Mouse (Mus musculus) retina, adult 2 months (tissue): Measurements from ENCODE around the gene Cyp2d10.
"Not testable (repeated sequence)": the region's sequence is repeated elsewhere in the genome, so short reads cannot be mapped to it uniquely, and the experiment has no call there.

Source experiments
- DNase-seq: peaks from one replicate; pipeline ENCODE4 v3.0.0-alpha.2; 2012; ENCODE audit warnings: low read depth, low spot score

The Cyp2d10 gene

DNA sequence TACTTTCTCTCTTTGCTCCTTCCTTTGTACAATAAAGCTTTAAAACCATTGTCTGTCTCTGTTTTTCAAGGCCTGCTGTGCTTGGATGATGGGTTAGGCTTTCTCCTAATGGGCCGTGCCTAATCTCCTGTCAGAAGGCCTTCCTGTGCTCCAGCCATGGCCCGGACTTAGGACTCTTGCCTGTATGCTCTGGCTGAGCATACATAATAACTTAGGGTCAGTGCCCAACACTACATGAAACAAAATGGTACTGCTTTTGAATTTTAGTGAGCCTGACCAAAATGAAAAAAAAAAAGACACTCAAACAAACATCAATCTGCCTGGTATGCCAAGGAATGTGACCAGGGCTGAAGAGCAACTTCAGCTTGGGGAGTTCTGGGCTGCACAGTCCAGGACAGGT is 5.5 kb downstream of the Cyp2d10 start:
- no peak for DNase-seq

DNA sequence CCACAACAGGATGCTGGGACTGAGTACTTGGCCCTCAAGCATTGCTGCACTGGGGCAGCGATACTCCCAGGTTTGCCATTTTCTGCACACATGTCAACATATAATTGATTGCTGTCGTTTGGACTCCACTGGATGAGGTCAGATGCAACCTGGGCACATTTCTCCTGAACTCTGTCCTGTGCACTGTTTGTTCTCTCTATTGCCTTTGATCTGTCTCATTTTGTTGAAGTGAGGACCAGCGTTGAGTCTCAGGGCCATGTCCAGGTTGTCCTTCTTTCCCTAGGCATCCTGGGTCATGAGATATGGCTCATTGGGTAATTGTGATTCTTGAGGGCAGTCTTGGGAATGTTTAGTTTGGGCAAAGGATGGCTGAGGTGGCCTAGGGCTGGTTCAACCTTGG is 11.0 kb downstream of the Cyp2d10 start:
- DNase-seq, result not testable (repeated sequence)

DNA sequence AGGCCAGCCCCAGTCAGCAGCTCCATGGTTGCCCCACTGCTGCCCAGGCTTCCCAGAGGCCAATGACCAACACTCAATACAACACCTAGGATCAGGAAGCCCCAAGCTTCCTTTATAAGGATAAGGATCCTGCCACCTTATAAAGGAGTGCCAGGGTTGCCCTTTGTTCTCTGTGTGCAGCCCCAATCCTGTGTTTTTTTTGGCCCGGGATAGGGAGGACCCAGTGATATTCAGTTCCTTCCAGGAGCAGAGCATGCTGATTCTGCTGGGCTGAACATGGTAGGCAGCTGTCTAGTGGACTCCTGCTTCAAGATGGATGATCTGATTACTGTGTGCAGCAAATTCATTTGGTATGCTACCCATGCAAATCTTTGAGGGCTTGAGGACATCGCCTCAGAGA is 13.1 kb downstream of the Cyp2d10 start, which contains the start of gene Cyp2d11:
TSS of gene Cyp2d11 (minus strand) at position 101 of the 400 bp plus-strand sequence.
- not testable (repeated sequence) for DNase-seq

DNA sequence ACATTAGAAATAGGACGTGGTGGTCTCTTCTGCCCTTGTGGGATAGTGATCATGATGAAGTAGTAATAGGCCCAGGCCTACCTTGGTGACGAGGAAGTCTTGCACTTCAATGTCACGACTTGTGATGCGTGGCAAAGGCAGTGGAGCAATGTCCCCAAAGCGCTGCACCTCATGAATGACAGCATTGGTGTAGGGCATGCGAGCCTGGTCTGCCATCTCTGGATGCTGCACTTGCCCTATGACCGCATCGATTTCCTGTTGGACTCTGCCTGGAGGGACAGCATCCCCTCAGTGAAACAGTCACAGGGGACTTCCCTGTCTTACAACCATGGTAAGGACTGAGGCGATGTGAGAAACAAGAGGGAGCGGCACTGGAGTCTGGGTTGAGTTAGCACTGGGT is 17.1 kb downstream of the Cyp2d10 start:
- not testable (repeated sequence) for DNase-seq

DNA sequence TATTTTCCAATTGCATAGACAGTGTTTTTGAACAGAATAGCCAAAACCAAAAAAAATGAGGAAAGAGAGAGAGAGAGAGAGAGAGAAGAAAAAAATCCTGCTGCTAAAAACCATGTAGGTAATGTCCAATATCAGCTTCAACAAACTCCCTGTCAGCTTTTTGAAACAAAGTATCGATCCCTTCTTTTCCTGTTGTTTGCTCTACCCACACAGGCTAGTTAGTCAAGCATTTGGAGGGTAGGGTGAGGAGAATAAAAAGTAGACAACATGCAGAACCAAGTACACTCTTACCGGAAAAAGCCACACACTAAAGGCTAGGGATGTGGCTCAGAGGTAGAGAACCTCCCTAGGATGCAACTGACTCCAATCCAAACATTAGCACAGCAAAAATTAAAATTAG is 21.3 kb downstream of the Cyp2d10 start:
- no peak for DNase-seq

DNA sequence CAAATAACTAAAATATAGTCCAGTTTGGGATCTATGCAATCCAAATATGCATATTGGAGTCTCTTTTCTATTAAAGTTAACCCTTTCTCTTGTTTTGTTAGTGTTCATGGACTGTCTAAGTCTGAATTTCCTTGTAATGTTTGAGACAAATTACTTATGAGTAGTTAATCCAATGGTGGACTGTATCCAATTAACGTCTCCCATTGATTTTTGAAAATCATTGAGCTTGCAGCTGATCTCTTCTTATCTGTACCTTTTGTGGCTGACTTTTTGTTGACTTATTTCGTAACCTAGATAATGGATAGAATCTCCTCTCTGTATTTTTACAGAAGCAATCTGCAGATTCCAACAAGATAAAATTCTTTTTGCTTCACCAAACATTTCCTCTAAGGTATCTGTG is 24.6 kb downstream of the Cyp2d10 start:
- DNase-seq, result no peak

DNA sequence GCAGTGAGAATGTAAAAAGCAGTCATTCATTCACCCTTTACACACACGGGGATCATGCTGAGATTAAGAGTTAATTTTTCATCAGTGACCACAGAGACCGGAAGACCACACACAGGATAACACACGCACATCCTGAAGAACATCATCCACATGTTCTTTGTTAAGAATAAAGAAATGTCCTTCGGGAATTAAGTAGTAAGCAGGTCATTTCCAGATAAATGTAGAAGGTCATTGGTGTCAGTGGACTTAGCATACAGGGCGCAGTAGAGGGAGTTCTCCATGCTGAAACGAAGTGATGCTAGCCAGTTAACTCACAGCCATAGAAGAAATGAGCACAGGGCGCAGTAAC is 26.3 kb downstream of the Cyp2d10 start:
- DNase-seq, result no peak

DNA sequence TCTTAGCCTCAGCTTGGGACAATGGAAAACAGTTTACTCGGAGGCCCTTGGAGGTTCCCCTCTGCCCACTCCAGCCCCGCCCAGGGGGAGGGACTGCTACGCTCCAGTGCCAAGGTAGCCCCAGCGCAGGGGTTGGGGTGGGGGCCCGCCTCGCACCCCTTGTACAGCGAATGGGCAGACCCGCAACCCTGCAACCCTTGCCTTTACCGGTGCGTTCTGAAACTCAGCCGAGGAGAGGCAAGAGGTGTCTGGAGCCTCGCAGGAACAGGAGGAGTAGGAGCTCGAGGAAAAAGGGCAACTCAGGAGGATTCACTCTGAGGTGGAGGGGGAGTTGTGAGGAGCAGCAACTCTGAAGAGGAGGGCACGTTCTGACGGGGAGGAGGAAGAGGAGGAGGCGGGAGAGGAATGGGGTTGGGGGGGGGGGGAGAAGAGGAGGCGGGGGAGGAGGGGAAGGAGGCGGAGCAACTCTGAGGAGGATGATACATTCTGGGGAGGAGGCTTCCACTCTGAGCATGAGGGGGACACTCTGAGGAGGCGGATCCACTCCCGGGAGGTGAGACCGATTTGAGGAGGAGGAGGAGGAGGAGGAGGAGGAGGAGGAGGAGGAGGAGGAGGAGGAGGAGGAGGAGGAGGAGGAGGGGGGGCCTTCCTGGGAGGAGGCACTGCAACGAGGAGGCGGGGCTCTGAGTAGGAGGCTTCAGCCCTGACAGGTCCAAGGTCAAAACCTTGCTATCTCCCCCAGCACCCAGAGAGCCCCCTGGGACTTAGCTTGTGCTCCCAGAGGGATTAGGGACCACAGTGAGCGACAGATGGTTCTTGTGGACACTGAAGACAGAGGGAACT is 26.9 kb downstream of the Cyp2d10 start, which contains the start of gene Cyp2d22:
TSS of gene Cyp2d22 (minus strand) at position 390 of the 843 bp plus-strand sequence.
- no peak for DNase-seq

DNA sequence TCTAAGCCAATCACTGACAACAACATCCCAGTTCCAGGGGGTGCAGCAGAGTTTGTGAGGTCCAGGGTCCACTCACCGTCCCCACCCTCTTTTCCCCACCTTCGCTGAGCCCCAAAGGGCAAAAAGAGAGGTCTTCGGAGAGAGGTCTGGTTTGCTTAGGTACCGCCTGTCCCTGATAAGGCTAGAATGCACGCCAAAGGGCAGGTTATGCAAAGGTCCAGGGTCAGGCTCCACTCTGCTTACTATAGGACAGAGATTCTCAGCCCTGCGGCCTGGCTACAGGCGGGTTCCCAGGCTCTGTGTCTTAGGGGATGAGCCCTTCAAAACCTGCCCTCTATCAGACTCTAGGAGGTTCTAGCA is 27.5 kb downstream of the Cyp2d10 start:
- no peak for DNase-seq

DNA sequence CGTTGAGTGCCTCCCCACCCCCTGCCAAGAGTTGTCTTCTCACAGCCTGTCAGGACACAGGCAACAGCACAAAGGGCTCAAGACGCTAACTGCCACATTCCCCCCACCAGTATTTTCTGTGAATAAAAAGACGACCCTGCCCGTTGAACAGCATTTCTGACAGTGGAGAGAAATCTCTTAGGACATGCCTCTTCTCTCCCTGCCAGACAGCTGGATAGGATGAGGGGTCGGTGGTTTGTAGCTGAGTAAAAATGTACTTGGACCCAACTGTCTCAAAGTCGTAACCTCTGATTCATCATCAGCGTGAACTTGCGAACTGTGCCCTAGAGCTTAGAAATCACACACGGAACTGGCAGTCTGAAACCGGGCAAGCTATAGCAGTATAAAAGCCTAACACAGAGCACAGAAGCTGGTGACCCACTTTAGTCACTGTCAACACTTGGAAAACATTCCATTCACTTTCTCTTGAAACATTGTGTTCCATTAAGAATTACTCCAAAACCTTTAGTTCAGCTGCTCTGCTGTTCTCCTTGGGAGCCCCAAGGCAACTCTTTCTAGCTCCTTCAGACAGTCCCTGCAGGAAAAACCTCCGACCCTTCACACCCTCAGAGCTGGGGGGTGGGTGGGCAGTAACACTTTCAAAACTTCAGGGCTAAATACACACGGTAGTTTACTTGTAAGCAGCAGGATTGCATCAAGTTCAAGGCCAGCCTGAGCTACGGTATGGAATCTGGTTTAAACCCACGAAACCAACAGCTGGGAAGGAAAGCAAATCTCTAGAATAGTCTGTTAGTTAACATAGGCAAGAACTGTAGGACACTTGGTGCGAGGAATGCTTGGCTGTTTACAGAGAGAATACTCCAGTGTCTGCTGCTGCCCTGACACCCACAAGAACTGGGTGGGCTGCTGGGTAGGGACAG is 28.5 kb downstream of the Cyp2d10 start:
- no peak for DNase-seq

DNA sequence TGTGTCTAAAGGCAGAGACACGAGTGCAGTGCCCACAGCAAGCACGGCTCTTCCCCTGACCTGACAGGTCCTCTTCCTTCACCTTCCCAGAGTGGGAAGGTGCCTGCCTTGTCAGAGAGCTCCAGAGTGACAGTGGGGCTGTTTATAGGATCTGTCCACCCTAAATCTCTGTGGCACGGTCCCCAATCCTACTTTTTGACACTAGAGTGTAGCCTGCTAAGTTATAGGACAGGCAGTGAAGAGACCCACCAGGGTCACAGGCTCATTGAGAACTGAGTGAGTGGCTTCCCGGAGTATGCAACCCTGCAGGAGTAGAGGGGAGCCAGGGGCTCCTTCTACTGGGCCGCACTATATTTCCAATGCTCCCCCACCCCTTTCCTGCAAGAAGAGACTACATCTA is 29.3 kb downstream of the Cyp2d10 start:
- no peak for DNase-seq

DNA sequence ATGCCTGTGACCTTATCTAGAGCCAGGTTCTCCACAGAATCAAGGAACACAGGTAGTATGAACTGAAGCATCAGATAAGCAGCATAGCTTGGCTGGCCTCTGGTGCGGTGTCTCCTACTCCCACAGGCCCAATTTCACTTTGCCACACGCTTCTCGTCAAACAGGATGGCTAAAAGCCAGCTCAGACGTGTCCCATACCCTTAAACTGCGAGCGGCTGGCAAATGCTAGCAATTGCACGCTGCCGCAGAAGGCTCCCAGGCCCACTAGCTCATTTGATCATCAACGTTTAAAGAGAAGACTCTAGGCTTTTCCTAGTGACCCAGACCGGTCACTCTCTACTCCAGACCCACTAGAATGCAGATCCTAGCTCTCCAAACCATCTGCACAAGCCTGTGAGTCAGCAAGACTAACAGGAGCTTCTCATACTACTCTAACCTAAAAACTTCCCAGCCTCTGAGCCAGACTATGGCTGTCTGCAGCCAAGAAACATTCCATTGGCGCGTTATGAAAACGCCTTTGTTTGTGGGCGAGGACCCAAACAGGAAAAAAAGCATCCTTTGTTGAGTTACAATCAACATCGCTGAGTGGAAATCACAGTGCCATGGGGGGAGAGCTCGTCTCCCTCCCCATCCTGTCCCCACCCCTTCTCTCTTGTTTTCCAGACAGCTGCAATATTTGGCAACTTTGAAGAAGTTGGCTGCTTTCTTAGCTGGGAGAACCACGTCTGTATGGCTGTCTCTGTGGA is 30.4 kb downstream of the Cyp2d10 start:
- no peak for DNase-seq

DNA sequence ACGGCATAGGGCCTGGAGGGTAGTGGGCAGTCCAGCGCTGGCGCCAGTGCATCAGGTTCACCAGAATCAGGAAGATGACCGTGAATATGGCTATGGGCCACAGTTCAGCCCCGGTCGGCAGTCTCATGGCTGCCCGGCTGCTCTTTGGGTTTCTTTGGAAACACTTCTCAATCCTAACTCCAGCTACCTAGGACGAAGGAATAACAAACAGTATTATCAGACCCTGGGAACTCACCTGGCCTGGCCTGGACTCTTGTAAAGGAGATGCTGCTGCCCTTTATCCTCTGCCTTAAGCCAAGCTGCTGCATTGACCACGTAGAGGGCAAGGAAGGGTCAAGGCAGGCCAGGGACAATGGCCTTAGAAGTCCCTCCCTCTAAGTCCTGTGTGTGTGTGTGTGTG is 31.1 kb downstream of the Cyp2d10 start:
- DNase-seq, result no peak

DNA sequence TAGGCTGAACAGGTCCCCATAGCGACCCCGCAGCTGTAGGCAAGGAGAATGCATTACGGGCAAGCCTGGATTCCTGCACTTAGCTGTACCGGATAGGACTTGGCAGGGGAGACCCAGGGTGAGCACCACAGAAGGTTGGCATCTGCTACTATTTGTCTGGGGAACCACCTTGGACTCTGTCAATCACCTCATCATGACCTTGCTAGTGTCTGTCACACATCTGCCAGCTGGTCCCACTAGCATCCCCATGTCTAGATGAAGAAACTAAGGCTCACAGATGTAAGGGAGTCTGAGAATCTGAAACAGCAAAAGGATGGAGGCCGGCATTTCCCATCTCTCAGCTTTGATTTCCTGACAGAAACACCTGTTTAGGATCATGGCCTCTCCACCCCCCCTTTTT is 32.6 kb downstream of the Cyp2d10 start:
- no peak for DNase-seq

DNA sequence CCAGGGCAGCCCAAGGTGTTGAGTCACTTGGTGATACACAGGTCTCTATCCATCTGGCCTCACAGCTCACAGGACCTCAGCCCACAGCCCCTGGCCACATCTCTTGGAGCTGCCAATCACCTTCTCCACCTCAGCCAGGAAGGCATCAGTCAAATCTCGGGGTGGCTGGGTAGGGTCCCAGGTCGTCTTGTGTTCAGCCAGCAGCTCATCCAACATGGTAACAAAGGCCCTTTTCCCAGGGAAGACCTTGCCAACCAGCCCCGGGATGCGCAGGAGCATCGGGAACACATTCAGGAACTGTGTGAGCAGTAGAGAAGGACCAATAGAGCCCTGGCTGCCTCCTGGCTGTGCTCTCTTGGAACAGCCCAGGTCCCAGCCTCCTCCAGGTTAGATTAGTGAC is 34.0 kb downstream of the Cyp2d10 start:
- DNase-seq, result no peak

DNA sequence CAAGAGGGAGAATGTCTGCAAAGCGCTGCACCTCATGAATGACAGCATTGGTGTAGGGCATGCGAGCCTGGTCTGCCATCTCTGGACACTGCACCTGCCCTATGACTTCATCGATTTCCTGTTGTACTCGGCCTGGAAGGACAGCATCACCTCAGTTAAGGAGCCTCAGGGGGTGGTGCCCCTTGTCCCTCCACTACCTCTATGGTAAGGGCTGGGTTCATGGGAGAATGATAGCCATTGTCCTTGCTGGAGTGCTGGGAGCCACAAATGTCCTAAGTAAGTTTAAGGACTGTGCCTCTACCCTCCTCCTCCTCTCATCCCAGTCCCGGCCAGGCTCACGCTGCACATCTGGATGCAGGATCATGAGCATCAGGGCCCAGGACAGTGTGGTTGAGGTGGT is 34.5 kb downstream of the Cyp2d10 start:
- no peak for DNase-seq

DNA sequence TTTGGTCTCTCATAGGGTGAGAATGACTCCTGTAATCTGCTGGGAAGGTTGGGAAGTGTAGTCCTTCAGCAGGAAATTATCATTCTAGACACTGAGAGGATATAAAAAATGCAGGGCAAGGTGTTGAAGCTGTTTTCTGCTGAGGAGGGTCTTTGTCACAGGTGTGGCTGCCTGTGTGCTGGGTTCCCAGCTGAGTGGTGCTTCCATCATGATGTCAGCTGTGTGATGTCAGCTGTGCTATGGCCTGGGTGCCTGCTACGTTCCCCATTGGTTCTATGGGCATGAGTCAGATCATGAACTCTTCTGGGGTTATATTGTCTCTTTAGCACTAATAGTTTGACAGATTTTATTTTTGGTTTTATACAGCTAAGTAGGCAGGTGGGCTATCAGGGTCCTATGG is 38.1 kb downstream of the Cyp2d10 start:
- DNase-seq, result no peak

DNA sequence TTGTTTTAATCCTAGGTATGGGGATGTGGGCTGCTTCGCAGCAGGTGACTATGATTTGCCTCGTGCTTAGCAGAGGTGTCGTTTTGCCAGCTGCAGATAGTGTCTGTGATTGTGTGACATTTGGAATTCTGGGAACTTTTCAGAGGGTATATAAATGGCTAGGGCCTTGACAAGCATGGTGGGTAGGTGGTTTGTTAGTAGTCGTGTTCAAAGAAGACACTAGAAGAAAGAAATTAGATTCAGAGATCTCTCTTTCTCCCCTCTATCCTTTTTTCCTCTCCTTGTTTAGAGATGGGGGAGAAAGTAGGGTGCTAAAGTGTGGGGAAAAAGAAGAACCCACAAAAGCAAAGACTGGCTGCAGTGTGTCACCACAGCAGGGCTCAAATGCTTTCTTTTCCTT is 38.8 kb downstream of the Cyp2d10 start:
- DNase-seq, result no peak

DNA sequence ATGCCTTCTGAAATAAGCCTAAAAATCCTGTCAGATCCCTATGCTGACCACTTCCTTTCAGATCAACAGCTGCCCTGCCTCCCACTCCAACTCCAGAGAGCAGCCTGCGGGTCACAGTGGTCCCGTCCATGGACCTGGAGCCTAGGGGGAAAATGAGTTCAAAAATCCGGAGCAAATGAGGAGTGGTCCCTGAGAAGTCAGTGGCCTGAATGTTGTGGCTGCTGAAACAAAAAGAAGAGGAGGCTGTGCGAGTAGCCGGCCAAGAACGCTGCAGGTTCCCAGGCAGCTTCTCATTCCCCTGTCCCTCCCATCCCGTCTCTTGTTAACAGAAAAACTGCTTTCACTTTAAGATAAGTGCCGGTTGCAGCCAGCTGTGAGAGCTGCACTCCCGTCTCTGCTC is 42.4 kb downstream of the Cyp2d10 start:
- not testable (repeated sequence) for DNase-seq

DNA sequence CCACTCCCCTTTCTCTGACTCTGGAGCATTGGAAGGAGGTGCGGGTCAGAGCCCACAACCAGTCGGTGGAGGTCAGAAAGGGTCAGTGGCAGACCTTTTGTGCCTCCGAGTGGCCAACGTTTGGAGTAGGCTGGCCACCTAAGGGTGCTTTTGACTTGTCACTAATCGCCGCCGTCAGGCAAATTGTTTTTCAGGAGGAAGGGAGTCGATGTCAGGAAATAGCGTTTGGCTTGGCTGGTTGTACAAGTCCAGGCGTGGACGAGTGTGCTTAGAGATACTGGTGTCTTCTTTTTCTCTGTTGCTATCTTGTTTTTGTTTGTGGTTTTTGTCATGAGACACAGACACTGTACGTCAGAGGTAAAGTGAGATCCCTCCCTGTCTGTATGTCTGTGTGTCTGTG is 43.2 kb downstream of the Cyp2d10 start:
- not testable (repeated sequence) for DNase-seq

DNA sequence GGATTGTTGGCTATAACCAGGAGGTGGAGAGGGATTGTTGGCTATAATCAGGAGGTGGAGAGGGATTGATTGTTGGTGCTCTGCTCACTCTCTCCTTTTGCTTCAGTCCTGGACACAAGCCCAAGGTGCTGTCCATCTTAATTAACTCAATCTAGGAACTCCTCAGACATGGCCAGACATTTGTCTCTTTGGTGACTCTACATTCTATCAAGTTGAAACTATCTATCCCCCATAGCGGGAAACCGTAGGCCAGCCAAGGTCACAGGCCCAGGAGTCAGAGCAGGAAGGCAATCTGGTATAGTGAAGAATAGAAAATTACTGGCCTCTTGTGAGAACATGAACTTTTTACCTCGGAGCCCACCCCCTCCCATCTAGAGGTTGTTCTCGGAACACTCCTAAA is 44.8 kb downstream of the Cyp2d10 start:
- DNase-seq, result no peak

DNA sequence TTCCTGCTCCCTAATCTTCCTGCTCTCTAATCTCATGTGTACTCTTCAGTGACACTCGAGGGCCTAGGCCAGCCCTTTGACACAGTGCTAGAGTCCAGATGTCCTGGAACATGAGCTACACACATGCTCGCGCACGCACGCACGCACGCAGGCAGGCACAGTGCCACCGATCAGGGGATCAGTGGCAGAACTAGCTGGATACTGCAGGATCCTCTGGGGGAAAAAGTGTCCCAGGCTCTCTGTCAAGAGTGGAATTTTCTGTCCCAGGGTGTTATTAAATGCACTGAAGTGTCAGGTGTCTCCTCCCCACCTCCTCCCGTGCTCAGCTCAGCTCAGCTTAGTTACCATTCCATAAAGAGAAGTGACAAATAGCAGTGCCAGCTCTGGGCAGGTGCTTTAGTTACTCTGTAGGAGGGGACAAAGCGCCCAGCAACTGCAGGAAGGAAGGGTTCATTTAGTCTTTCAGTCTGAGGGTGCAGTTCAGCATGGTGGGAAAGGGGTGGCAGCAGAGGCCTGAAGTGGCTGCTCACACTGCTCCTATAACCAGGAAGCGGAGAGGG is 45.5 kb downstream of the Cyp2d10 start:
- no peak for DNase-seq
